Mouse (Mus musculus) ES-E14 (cell line): ENCODE data around the gene Vamp1. TPM values are rescaled to one million over a fixed set of nuclear protein-coding genes. Genes with fewer than 3 reads are reported as not detected.

ENCODE experiments used
- DNase-seq: peaks from one replicate; pipeline ENCODE4 v3.0.0-alpha.2; 2013; ENCODE audit warnings: low read depth, low spot score
- H3K27ac ChIP-seq: 2 replicates; pipeline ENCODE4 v1.5.1; 2012; ENCODE audit warnings: low read depth, mild to moderate bottlenecking, low read length, moderate library complexity, mixed read lengths; ENCODE audit not compliant: poor library complexity, insufficient read depth, severe bottlenecking
- H3K36me3 ChIP-seq: 2 replicates; pipeline ENCODE4 v1.6.1; 2012; ENCODE audit warnings: mild to moderate bottlenecking, low read length, moderate library complexity, mixed read lengths; ENCODE audit not compliant: control insufficient read depth, poor library complexity, insufficient read depth, severe bottlenecking
- H3K4me1 ChIP-seq, 2 experiments: fragments of 150-350 bp in 1 of 2; sonication (generic) in 1 of 2; 2 replicates each; pipeline ENCODE4 v1.6.1; 2012; ENCODE audit warnings: low read length in 2 of 2, mild to moderate bottlenecking in 1 of 2, mixed read lengths in 1 of 2; ENCODE audit not compliant: control insufficient read depth in 2 of 2, insufficient read depth in 2 of 2, poor library complexity in 1 of 2
- H3K4me3 ChIP-seq, 2 experiments: fragments of 150-350 bp in 1 of 2; sonication (generic) in 1 of 2; 2 replicates each; pipeline ENCODE4 v1.5.1; 2012; ENCODE audit warnings: low read length in 2 of 2, low read depth in 1 of 2, mild to moderate bottlenecking in 1 of 2, mixed read lengths in 1 of 2; ENCODE audit not compliant: insufficient read depth in 1 of 2, poor library complexity in 1 of 2, severe bottlenecking in 1 of 2
- H3K9ac ChIP-seq: 2 replicates; pipeline ENCODE4 v1.6.1; 2012; ENCODE audit warnings: low read depth, mild to moderate bottlenecking, low read length, mixed read lengths; ENCODE audit not compliant: poor library complexity, insufficient read depth, severe bottlenecking
- H3K9me3 ChIP-seq: fragments of 150-350 bp; sonication (generic); 2 replicates; pipeline ENCODE4 v1.6.1; 2012; ENCODE audit warnings: low read depth, mild to moderate bottlenecking, low read length; ENCODE audit not compliant: control insufficient read depth, insufficient read depth
- CHD2 ChIP-seq: IDR thresholded peaks from 2 replicates; pipeline ENCODE4 v1.6.1; 2014; ENCODE audit warnings: mild to moderate bottlenecking, low read depth, low read length, inconsistent platforms
- HCFC1 ChIP-seq: IDR thresholded peaks from 2 replicates; pipeline ENCODE4 v1.6.1; 2012; ENCODE audit warnings: low read length, inconsistent platforms, borderline replicate concordance; ENCODE audit not compliant: insufficient read depth
- MAFK ChIP-seq: IDR thresholded peaks from 2 replicates; pipeline ENCODE4 v1.6.1; 2014; ENCODE audit warnings: mild to moderate bottlenecking, low read depth, low read length, inconsistent platforms; ENCODE audit not compliant: insufficient read depth
- ZC3H11A ChIP-seq: IDR thresholded peaks from 2 replicates; pipeline ENCODE4 v1.6.1; 2012; ENCODE audit warnings: low read depth, mild to moderate bottlenecking, inconsistent platforms, low read length, borderline replicate concordance
- ZNF384 ChIP-seq: IDR thresholded peaks from 2 replicates; pipeline ENCODE4 v1.6.1; 2012; ENCODE audit warnings: low read depth, low read length, inconsistent platforms
- in situ Hi-C, 2 experiments: fragments of 600-800 bp; cut with MboI; formaldehyde crosslinking; loops; one replicate each; pipeline ENCODE4 v1.15.1; 2025; ENCODE audit warnings: low sequenced_read_pairs in 2 of 2, inconsistent platforms in 1 of 2; ENCODE audit not compliant: unreplicated experiment in 2 of 2
- total RNA-seq: library from RNA; depleted of rRNA; stranded (reverse); fragments of 300-350 nt; gene quantifications from 2 replicates; pipeline ENCODE4 v1.2.3, GENCODE M21; 2012

Vamp1 gene
- total RNA-seq, 1 experiment, result 3.5 TPM

DNA sequence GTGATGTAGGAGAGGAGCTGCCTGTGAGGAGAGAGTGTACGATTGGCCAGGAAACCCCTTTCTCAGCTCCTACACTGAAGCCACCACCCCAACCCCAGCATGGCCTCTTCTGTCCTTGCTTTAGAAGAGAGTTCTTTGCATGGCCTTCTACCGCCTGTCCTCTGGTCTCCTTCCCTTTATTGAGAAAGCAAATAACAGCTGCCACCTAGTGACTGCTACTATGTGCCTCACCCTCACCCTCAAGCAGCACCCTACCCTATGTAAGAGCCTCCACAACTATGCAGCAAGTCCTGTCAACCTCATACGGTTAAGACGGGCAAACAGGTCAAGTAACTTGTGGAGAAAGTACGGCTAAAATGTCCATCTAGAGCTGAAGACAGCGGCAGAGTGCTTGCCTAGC lies 45.2 kb upstream of the Vamp1 start:
- H3K4me1 ChIP-seq, result peaks cover 16 to 33% of the 10 kb centered on the region in 2 experiments; a peak in 2 of 4 replicates
- peaks cover 69% of the 10 kb centered on the region for H3K36me3 ChIP-seq
- in situ Hi-C loops, result no loop called here
- TF ChIP-seq CHD2 (no peak), ZNF384 (no peak), ZC3H11A (no peak), HCFC1 (no peak), MAFK (no peak)
- H3K9ac ChIP-seq, result no peak overlapping the region
- DNase-seq, result no peak
- no peaks in the 10 kb centered on the region for H3K9me3 ChIP-seq
- H3K4me3 ChIP-seq, result no peak overlapping the region
- no peak overlapping the region for H3K27ac ChIP-seq

DNA sequence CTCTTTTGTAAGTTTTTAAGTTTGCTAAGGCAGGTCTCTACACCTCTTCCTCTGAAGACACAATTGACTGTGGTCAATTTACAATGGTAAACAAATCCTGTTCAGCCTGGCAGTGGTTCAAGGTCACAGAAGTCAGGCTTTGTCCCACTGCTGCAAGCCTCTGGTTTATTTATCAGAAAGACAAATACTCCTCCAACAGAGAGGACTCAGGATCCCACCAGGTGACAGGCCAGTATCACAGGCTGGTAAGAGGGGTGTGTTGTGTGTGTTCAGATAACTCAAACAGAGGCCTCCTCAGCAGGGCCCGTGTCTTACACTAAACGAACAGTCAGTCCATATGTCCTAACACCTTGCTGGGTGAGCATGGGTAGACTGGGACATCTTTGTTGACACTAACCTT lies 42.9 kb upstream of the Vamp1 start:
- peaks cover 86% of the 10 kb centered on the region for H3K36me3 ChIP-seq
- no peak for DNase-seq
- in situ Hi-C loops, result no loop called here
- TF ChIP-seq ZC3H11A, result no peak
- no peaks in the 10 kb centered on the region for H3K9me3 ChIP-seq
- H3K4me3 ChIP-seq, result no peak overlapping the region; a peak in 1 of 4 replicates
- no peak overlapping the region for H3K9ac ChIP-seq
- peaks cover 16 to 35% of the 10 kb centered on the region in 2 experiments; a peak in 2 of 4 replicates for H3K4me1 ChIP-seq
- H3K27ac ChIP-seq, result no peak overlapping the region

DNA sequence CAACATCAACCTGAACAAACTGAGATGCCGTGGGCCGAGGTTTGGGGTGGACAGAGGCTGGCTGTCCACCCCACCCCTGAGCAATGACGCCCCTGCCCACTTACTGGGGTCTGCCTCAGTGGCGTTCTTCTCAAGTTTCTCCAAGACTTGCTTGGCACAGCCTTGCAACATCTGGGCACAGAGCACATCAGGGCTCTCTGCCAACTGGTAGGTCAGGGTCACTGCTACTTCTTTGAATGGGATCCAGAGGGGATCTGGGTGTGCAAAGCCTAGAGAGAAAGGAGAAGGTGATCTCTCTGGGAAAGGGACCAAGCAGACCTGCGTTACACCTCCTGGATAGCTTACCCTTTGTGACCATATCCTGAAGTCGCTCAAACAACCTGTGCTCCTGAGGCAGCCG lies 42.1 kb upstream of the Vamp1 start:
- Histone ChIP-seq H3K9ac (no peak overlapping the region), H3K4me1 (peaks cover 16 to 31% of the 10 kb centered on the region in 2 experiments; a peak in 2 of 4 replicates), H3K36me3 (peaks cover 86% of the 10 kb centered on the region), H3K9me3 (no peaks in the 10 kb centered on the region), H3K4me3 (no peak overlapping the region), H3K27ac (no peak overlapping the region)
- in situ Hi-C loops, result no loop called here
- DNase-seq, result no peak
- TF ChIP-seq ZC3H11A, result no peak
- TF ChIP-seq HCFC1, result no peak
- TF ChIP-seq ZNF384, result no peak
- TF ChIP-seq MAFK, result no peak
- TF ChIP-seq CHD2, result no peak

DNA sequence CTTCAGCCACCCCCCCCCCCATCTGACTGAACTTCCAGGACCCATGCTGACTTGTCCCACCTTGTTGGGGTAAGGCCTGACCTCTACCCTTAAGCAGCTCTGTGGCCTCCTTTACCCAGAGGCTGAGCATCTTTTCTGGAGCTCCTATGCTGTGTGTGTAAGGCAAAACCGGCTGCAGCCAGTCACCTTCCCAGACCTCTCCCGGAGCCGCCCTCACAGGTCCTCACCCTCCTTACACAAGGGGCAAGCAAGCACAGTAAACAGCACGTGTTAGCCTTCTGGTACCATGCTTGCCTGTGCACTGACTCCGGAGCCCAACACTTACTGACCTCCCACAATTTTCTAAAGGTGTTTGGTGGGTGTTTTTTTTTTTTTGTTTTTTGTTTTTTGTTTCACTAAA lies 39.9 kb upstream of the Vamp1 start:
- TF ChIP-seq ZNF384 (no peak), CHD2 (no peak), HCFC1 (no peak), MAFK (no peak), ZC3H11A (no peak)
- H3K9me3 ChIP-seq, result no peaks in the 10 kb centered on the region
- peaks cover 15 to 20% of the 10 kb centered on the region in 2 experiments; a peak in 2 of 4 replicates for H3K4me1 ChIP-seq
- peaks cover 84% of the 10 kb centered on the region for H3K36me3 ChIP-seq
- DNase-seq, result no peak
- H3K4me3 ChIP-seq, result no peak overlapping the region
- in situ Hi-C loops, result no loop called here
- H3K27ac ChIP-seq, result no peak overlapping the region
- H3K9ac ChIP-seq, result no peak overlapping the region

DNA sequence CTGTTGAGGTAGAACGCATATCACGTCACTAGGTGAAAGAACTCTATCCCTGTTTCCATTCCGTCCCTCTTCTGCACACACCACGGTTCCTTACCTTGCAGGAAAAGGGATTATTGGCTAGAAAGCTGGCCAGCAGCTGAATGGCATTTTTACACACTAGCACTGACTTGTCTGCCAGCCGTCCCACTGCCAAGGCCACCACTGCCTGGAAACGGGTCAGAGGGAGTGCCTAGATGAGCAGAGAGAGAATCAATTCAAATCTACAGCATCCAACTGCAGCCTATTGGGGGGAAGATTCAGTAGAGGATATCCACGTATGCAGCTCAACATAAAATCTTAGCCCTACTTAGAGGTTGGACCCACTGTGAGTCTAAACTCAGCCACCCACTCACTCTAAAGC lies 35.8 kb upstream of the Vamp1 start:
- no peak overlapping the region for H3K27ac ChIP-seq
- no peak overlapping the region for H3K9ac ChIP-seq
- H3K4me1 ChIP-seq, result peaks cover 0 to 2% of the 10 kb centered on the region in 2 experiments; a peak in 1 of 4 replicates
- in situ Hi-C loops, result no loop called here
- H3K36me3 ChIP-seq, result peaks cover 71% of the 10 kb centered on the region
- TF ChIP-seq ZC3H11A (no peak), MAFK (no peak), HCFC1 (no peak), CHD2 (no peak), ZNF384 (no peak)
- H3K9me3 ChIP-seq, result no peaks in the 10 kb centered on the region
- DNase-seq, result no peak
- H3K4me3 ChIP-seq, result no peak overlapping the region
